Mouse (Mus musculus) layer of hippocampus, postnatal 14 days (tissue): ENCODE measurements around the gene Frmd6. TPM values are rescaled to one million over a fixed set of nuclear protein-coding genes. Genes with fewer than 3 reads are reported as not detected.

Experiments
- DNase-seq, 2 experiments: peaks; one replicate each; pipeline ENCODE4 v3.0.0; 2021 to 2022; ENCODE audit warnings: low spot score in 2 of 2, mixed read lengths in 1 of 2
- total RNA-seq, 2 experiments: library from RNA; stranded (reverse); gene quantifications; 2 replicates each; pipeline ENCODE4 v1.2.3; 2021

Gene Frmd6
- total RNA-seq, 2 experiments from 2014 or later, result 13.3 to 14.2 TPM

DNA sequence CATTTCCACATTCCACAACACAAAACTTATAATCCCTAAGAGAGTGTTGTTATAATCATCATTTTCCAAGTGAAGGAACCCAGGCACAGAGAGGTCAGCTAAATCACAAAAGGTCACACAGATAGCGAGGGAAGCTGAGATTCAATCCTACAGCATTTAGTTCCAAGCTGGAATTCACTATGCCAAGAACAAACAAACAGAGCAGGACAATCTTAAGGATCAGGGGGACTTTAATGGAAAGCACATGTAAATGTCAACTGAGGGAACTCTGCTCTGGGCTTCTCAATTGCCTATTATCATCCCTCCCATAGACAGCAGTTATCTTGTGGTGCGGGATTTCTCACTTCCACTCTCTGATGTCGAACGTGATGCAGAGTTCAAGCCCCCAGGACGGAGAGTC lies 17.8 kb upstream of the Frmd6 start:
- no peak for DNase-seq

DNA sequence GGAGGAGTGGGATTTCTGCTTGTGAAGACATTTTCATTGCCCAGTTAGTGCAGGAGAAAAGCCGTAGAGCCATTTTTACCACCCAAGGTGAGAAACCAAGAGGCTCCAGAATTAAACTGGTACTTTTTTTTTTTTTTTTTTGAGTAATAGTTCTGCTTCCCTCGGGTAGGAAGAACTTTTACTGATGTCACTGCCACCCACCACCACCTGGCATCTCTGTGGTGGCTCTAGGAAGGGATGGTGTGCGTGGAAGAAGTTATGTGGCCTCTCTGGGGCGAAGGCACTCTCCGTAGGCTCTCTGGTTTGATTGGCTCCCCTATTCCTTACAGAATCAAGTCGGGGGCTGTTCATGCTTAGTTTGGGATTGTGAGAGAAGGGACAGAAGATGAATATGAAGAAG lies 17.3 kb upstream of the Frmd6 start:
- DNase-seq, result no peak

DNA sequence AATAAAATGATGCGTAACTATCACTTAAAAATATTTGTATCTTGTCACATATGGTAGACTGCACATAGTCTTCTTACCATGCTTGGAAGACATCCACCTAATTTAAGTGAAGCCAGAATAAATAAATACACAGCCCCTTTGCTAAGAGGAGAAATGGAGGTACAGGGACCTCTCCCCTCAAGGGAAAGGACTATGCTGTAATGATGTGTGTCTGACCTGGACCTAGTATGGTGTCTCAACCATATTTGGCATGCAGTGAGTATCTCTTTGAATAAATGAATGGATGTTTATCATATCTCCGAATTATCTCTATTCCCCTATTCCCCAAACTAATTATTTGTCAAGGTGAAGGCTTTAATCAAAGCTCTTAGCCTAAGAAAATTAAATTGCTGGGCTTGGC lies 15.4 kb upstream of the Frmd6 start:
- no peak for DNase-seq

DNA sequence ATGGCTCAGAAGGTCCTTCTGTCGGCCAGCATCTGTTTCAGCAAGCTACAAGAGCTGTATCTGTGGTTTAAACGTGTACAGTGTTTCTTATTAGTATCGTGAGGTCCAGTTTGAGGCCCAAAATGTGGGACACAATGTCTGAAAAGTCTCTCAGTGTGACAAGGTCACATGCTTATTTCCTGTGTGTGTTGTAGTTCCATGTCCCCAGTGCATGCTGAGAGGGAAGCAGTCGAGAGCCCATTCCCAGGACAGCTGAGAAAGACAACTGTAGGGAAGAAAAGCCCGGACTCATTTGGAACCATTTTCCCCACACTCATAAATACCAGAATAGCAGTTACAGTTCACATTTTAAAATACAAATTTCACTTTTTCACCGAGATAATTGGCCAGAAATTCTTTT lies 13.5 kb upstream of the Frmd6 start:
- peak in 1 of 2 experiments; percentile 8 for DNase-seq

DNA sequence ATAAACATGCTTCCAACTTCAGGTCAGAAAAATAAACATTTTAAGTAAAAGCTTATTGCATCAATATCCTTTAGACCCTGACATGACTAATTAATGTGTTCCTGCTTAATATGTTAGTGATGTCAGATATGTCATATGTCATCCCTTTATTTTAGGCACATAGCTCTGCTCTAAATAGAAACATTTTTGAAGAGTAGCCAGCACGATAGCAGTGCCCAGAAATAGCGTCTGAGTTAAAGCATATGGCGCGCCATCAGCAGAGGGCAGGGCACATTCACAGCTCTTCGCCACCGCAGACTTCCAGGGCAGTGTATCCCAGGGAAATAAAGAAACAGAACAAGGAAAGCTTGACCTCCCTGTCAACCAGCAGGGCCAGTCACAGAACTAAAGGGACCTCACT lies 13.1 kb upstream of the Frmd6 start:
- DNase-seq, result peak in 1 of 2 experiments; percentile 57

DNA sequence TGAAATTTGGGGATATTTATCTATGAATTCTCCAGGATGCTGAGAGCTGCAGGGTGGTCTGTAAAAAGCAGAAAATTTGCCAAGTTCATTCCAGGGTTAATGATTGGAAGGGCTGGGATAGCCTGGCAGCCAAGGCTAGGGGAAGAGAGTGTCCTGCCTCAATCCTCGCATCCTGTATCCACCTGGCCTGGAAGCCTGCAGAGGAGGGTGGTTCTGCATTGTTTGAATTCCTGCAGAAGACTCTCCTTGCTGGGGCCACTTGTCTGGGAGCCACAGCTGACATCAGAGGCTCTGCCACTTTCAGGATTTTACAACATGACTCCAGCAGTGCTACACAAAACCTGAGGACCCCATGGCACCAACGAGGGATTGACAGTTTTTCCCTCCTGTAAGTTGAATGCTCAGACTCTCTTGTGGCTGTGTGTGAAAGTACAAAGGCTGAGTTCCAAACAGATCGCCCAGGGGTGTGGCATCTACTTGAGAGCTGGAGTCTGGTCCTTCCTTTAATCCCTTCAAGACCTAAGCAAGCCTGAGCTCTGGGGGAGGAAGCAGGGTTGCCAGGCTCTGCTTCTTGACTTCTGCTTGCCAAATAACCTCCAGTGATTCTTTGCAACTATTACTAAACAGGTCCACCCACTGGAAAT lies 12.4 kb upstream of the Frmd6 start:
- DNase-seq, result no peak

DNA sequence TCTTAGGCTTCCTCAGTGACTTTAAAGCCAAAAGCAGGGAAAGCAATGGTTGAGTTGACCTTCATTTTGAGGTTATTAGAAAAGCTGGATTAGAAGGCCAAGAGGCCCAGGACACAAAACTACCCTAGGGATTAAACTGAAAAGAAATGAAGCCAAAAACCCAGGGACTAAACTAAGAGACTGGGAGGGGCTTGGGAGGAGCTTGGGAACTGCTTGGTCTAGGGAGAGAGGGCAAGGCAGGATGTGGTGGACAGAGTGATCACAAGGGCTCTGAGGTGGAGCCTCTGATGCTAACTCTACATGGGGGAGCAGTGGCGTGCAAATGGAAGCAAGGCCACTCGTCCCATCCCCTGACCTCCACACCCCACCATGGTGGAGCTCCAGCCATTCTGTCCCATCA lies 8.6 kb upstream of the Frmd6 start:
- DNase-seq, result no peak

DNA sequence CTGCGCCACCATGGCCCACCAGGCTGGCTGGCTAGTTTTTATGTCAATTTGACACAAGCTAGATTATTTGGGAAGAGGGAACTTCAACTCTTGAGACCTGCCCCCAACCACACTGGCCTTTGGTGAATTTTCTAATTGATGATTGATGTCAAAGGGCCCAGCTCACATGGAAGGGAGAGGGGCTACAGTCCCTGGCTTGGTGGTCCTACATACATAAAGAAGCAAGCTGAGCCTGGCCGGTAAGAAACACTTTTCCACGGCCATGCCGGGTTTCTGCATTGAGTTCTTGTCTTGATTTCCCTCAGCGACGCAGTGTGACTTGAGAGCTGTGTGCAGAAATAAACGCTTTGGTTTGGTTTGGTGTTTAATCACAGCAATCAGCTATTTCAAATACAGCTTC lies 1.3 kb upstream of the Frmd6 start:
- no peak for DNase-seq

DNA sequence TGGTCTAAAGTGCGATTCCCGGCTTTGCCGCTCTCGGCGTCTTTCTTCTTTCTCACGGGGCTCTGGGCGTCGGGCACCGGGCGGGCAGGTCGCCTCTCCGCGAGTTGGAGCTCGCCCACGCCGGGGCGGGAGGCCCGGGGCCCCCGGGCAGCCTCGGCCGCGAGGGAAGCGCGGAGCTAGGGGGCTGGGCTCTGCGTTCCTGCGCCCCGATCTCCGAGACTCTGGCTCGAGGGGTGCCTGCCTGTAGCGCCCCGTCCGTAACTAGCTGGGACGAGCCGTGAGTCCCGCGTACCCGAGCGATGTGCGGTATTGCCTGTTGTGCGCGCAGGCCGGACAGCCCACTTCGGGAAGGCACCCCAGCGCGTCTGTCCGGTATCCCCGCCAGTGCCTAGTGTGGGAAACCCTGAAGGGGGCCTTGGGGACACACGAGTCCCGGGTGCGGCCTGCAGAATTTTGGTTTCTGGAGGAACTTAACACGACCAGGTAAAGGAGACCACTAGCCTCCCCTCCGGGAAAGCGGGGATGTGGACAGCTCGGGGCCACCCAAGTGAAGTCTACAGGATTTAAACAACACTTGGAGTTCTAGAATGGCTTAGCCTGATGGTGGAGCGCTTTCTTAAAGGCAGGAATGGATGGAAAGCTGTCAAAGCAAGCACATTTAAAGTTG lies 470 bp downstream of the Frmd6 start:
- DNase-seq, result peak in 1 of 2 experiments; percentile 49

DNA sequence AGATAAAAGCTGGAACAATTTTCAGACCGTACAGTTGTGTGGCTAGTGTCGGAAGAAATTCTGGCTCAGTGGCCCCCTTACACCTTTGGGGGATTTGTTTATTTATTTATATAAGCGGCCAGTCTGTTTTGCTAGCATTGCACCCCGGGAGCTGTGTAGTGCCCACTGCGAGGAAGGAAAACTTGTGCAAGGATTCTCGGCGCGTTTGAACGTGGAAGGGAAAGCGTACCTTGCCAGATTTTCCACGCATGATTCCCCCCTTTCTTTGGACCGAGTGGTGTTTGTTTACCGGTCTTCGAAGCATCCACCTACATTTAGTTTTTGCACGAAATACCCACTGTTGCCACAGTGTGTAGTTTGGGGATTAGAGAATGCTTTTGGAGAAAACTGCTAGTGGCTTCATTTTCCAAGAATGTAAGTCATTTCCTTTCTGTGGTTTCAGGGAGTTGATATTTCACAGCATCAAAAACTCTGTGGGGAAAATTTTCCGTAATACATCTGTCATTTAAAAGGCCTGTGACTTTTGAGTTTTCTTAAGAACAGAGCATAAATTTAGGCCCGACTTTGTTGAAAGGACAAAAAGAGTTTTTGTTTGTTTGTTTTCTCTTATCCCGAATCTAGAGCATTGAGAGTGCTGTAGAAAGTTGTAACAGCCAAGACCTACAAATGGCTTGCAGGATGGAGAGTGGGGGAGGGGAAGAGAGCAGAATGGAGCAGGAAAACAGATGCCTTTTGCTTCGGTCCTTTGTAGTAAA lies 1.2 kb downstream of the Frmd6 start:
- no peak for DNase-seq

DNA sequence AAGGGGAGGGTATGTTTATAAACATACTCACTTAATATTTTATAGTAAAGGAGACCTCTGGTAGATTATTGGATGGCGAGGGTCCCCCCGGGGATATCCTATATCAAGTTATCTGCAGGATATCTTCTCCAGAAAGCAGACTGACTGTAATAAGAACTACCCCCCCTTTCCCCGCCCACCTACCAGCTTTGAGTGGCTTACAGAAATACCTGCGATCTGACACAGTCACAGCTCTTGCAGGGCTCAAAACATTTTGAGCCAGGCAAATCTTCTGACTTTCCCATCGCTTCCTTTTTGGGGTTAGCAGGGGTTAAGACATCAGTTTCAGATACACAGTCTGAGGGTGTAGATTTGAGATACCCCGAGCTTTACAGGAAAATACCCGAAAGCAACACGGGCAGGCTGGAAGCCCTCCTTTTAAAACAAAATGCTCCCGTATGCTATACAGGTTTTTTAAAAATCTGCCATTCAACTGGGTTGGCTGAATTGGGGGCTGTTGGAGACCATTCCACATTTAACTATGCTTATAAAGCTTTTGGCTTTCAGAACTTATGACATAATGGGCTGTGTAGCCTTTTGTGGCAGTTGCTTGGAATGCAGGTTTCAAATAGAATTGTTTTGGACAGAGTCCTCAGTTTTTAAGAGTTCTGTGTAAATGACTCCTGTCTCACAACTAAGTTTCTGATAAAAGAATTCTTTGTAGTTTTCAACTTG lies 2.0 kb downstream of the Frmd6 start:
- DNase-seq, result no peak

DNA sequence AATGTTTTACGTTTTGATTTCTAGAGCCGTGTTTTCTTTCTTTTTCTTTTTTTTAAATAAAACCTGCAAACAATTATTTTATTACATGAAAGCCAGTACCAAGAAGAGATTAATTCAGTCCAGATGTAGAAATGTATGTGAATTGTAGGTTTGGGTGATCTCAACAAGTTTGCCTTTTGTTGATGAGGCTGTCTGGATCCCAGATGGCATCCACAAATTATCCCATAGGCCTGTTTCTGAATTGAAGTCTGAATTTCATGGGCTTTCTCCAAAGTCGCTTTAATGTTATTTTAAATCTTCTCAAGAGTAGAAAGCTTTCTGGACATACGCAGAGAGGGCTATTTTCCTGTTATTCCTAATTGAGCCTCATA lies 2.6 kb downstream of the Frmd6 start:
- DNase-seq, result no peak

DNA sequence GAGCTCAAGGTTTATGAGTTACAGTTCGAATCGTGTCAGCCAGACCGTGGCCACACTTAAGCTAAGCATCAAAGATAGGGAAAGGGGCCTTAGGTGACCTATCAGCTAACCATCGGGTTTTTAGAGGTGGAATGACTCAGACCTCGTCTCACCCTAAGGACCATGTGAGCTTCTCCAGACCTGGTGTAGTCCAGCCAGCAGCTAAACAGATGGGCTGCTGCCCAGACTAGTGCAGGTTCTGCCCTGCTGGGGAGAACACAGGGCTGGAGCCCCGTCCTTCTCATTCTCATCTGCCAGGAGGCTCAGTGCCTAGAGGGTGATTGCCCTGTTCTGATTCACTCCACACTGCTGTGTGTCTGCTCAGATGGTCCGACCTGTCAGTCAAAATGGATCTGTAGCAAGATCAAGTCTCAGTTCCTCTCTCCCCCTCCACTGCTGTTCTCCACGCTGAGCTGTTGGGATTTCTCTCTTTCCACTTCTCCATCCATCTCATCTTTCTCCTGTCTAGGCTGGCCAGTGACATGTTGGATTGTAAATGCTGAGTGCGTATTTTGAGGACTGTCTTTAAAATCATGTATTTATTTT lies 5.8 kb downstream of the Frmd6 start:
- no peak for DNase-seq

DNA sequence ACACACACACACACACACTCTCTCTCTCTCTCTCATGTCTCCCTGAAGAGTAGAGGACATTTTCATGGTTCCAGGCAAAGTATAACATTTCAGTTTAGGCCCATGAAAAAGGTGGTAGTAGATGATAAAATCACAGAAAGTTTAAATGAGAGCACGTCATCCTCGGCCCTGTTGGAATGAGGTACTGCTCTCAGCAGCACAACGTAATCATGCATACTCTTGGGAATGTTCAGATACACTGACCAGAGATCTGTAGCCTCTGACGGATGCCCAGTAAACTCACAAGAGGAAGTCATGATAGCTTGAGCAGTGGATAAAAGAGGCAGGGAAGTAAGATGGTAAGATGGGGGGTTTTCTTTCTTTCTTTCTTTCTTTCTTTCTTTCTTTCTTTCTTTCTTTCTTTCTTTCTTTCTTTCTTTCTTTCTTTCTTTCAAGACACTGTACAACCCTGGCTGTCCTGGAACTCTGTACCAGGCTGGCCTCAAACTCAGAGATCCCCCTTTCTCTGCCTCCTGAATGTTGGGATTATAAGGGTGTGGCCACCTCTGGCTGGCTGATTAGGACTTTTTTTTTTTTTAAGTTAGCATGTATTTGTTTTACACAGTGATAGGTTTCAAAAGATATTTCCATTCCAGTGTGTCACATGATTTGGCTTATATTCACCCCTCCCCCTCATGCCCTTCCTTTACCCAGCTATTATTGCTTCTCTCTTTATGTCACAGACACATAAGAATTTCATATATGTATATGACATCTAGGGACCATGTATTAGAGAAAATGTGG lies 7.1 kb downstream of the Frmd6 start:
- DNase-seq, result no peak

DNA sequence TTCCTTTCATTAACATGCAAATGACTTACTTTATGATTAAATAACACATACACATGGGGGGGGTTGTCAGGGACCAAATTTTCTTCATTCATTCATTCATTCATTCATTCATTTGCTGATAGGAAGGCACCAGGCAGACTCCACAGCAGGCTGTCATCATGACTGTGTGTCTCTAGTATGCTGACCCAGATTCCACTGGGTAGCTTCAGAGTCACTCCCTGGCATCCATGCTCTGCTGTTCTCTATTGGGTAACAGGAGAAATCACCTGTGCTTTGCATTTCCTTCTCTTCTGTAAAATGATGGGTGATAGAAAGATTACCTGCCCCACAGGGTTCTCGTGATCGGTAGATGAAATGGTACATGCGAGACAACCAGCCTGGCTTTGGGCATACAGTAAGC lies 7.7 kb downstream of the Frmd6 start:
- no peak for DNase-seq

DNA sequence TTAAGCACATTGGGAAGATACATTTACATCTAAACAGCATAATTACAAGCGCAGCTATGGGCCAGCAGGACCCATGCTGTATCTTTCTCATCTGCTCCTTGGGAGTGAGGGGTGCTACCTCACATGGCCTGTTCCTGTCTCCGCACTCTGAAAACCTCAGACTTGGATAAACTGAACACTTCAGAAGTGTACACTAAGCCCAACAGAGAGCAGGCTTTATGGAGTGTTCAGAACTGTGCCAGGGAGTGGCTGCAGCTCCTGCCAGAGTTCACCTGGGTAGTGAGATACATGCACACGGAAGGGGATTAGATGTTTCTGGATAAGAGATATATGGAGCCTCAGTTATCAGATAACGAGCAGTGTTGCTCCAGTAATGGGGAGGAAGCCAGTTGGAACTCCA lies 8.7 kb downstream of the Frmd6 start:
- no peak for DNase-seq

DNA sequence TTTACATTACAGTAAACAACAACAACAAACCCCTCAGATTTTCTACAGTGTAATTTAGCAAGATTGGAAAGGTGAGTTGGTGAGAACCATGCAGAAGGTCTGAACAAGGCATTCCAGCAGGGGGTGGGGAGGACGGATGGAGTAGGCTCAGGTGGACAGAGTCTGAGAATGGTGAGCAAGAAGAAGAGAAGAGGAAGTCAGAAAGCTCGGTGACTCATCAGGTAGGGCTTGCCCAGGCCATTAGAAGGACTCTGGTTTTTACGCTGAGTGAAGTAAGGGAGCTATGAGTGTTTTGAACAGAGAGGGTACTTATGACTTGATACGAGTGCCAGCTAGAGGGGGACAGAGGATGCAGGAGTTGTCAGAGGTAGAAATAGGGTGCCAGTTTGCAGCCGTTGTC lies 9.7 kb downstream of the Frmd6 start:
- DNase-seq, result no peak

DNA sequence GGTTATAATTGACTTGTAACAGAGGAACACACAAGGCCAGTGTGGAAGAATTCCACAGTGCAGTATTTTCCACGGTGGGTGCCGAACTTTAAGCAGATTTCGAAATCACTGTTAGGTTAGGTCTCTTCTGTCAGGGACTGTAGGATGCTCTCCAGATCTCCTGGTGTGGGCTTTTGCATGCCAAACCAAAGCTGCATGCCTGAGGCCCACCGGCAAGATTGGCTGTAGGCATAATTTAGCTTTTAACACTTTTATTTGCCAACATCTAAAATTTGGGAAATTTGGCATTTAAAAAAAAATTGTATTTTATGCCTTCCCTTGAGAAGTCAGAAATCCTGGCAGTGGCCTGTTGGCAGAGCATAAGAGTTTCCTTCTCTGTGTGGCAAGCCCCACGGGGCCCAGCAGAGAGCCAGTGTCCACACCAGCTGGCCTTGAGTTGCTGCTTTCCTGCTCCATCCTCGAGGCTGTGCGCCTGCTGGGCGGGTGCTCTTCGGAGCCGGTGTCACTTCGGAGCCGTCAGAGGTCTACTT lies 12.5 kb downstream of the Frmd6 start:
- DNase-seq, result no peak

DNA sequence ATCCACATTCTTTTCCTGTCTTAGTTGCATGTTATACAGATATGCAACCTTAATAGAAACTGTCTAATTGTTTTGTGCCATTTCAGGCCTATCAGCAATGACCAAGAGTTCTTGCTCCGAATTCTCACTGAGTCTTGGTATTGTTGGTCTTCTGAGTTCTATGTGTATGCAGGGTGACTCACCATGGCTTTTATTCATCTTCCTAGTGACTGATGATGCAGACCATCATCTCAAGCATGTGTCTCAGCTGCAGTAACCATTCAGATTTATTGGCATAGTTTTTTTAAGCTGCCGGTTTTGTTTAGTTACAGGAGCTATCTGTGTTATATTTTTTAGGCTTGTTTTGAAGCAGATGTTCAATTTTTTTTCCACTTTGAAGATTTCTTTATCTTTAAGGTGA lies 20.1 kb downstream of the Frmd6 start:
- DNase-seq, result no peak

DNA sequence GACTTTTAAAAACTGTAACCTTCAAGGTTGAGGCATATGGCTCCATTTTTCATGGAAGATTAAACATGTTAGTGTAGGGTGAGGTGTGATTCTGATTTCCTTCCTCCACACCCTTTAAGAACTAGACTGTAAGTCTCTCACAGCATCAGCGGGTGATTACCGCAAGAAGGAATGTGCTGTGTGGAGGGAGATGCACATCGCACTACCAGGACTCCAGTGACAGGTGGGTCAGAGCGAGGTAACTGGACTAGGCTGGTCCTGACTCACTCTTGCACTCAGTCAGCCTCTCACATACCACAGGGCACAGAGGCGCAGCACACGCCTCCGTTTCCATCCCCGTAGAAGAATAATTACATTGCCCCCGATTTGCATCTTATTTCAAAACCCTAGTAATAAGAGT lies 23.7 kb downstream of the Frmd6 start:
- no peak for DNase-seq
